Mouse (Mus musculus) erythroblast, embryonic 14.5 days (primary cell): ENCODE data around the gene Prkg1.

Experiments
- GATA1 ChIP-seq: IDR thresholded peaks from 2 replicates; pipeline ENCODE4 v1.6.1; 2012; ENCODE audit warnings: low read length, inconsistent platforms, mixed read lengths
- TAL1 ChIP-seq: IDR thresholded peaks from 3 replicates; pipeline ENCODE4 v1.6.1; 2012; ENCODE audit warnings: low read length, inconsistent platforms, mixed read lengths

- TF ChIP-seq GATA1 (no peak), TAL1 (no peak)
These were observed 133.6 kb downstream of the Prkg1 start for GRCm38 (mm10) chr19:31630899-31631869.
